Comparison of ENCODE assay signal across 27 mouse cellular contexts in genomic region chr6:50239902-50240301, GRCm38 (mm10). TPM values are rescaled to one million over a fixed set of nuclear protein-coding genes. Genes with fewer than 3 reads are reported as not detected.
DNase-seq lines count a peak whose midpoint lies in the region; ATAC-seq and TF ChIP-seq lines count a peak whose summit lies in the region.
"Had no signal": no experiment of that assay in that cellular context is flagged by ENCODE, and none has a peak within 500 bp of the region (broad histone marks: within the 10 kb centered on the region; RNA-seq: fewer than 3 reads in every experiment).

No protein-coding gene starts in this region.

- H3K4me3 ChIP-seq in G1E (ENCODE audit: low read depth, low read length) = no peak overlapping the region; the same call in 1 of the 2 replicates
- H3K4me3 ChIP-seq: embryonic facial prominence, embryonic 13.5 days; embryonic facial prominence, embryonic 15.5 days; erythroblast, embryonic 14.5 days; forebrain, embryonic 10.5 days; forebrain, embryonic 12.5 days had no signal

- DNase-seq in 416B (ENCODE audit: low read depth) (peak; percentile 50), G1E (ENCODE audit: low spot score) (no peak), ZHBTc4 (ENCODE audit: low read depth, low spot score) (peak; percentile 9)
- DNase-seq in adrenal gland, postnatal 25 days = no peak
- DNase-seq in right cerebral cortex, adult 2 months (ENCODE audit: low spot score in 2 of 2) = no peak
- no peak for DNase-seq in layer of hippocampus, adult 11-12 months (ENCODE audit: low spot score)
- DNase-seq: adrenal gland, adult 2 months; adrenal gland, postnatal 10 days; adrenal gland, postnatal 36 days; B cell, adult 2 months; cerebellum, adult 11-12 months; cerebellum, adult 2 months; cerebellum, adult 9-10 months; cerebellum, postnatal 10 days; cerebellum, postnatal 25 days; embryo, embryonic 11 days had no signal

- H3K36me3 ChIP-seq in G1E (replicated peaks) = no peaks in the 10 kb centered on the region
- H3K36me3 ChIP-seq: embryonic facial prominence, embryonic 13.5 days; embryonic facial prominence, embryonic 15.5 days; forebrain, embryonic 10.5 days; forebrain, embryonic 12.5 days had no signal

- peak; percentile 36 for ATAC-seq in G1E (ENCODE audit: extremely low read depth, insufficient number of reproducible peaks, low FRiP score, poor library complexity, severe bottlenecking)
- ATAC-seq in megakaryocyte-erythroid progenitor cell, adult 5-6 weeks (replicated peaks; ENCODE audit: low FRiP score, low TSS enrichment, poor library complexity, severe bottlenecking) = peak; percentile 33
- ATAC-seq: CD4-positive, CD25-positive, alpha-beta regulatory T cell, adult 4 months; forebrain, embryonic 14.5 days; forebrain, embryonic 16.5 days; Patski had no signal

- peaks cover 72% of the 10 kb centered on the region for H3K4me1 ChIP-seq in G1E (ENCODE audit: insufficient read depth, low read depth, low read length)
- H3K4me1 ChIP-seq: embryonic facial prominence, embryonic 15.5 days; forebrain, embryonic 10.5 days; forebrain, embryonic 12.5 days had no signal

- H3K27me3 ChIP-seq in G1E (ENCODE audit: insufficient read depth, low read length) = no peaks in the 10 kb centered on the region
- H3K27me3 ChIP-seq: CH12.LX; embryonic facial prominence, embryonic 13.5 days; embryonic facial prominence, embryonic 15.5 days; forebrain, embryonic 12.5 days; Patski had no signal

- TF ChIP-seq CTCF in G1E (IDR thresholded peaks at IDR 0.05; ENCODE audit: low read depth, low read length) = no peak

- no peaks in the 10 kb centered on the region for H3K9me3 ChIP-seq in G1E (replicated peaks)
- H3K9me3 ChIP-seq: embryonic facial prominence, embryonic 13.5 days; embryonic facial prominence, embryonic 15.5 days; forebrain, embryonic 10.5 days; forebrain, embryonic 12.5 days had no signal

RNA-seq across cellular contexts. Expression of gene Gsdme, which starts 23.8 kb away (rescaled TPM):
- total RNA-seq in G1E (2014; fragmentation: Nextera tagmentation) (not detected in 2 replicates), G1E (2017) (0.76 and 0.87 TPM in 2 replicates)
- 0.02 TPM in 1 of 2 replicates, not detected in the other for polyA plus RNA-seq in G1E (2012)
- 0.94 and 2.5 TPM in 2 replicates for total RNA-seq in megakaryocyte-erythroid progenitor cell, adult 5-6 weeks (2014; fragmentation: Nextera tagmentation)
- 1.8 and 2.5 TPM in 2 replicates for total RNA-seq in megakaryocyte-erythroid progenitor cell, adult 5-6 weeks (2017)
- total RNA-seq in adrenal gland, postnatal 25 days (2021) = 2.0 TPM in 2 replicates

Comparison
In these comparisons a context has a peak if more than half of its experiments do, and no peak if none do; other contexts are left out.
1. DNase-seq: peak in 416B (single experiment) and ZHBTc4 (single experiment); none in G1E (single experiment), adrenal gland, postnatal 25 days (single experiment), right cerebral cortex, adult 2 months (0 of 2) and layer of hippocampus, adult 11-12 months (single experiment).